In the genomic region with DNA sequence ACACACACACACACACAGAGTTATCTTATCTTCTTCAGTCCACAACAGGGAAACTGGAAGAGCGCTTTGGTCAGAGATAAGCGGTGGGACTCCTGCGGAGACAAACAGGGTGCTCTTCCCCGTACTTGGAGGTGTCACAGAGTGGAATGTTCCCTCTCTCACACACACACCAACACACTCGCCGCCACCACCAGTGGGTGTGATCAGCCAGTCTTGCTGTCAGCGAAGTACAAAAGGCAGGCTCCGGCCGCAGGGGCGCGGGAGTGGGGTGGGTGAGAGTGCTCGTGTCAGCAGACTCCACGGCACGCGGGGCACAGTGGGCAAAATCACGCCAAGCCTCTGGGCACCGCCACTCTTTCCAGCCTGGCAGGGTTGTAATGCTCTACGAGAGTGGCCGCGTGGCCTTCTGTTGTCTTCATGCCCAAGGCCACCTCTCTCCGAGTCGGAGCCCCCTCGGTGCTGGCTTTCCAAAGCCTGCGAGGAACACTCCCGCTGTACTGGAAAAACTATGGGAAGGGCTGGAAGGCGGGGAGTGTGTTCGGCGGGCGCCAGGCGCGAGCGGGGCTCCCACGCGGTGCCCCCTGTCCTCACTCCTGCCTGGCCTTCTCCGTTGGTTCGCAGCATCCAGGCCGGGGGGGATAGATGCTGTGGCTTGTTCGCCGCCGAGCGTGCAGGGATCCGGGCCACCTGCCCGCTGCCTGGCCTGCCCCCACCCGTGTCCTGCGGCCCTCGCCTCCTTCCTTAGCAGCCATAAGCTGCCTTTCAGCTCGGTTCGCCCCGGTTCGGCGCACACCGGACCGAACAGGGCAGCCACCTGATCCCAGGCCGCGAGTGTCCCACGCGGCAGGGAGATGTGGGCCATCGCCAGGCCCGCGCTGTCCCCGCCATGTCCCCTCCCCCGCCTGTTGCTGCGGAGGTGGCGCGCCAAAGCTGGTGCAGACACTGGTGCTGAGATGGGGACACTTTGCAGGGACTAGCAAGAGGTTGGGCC, we compare ENCODE assay signal across 8 mouse cellular contexts. TPM values are rescaled to one million over a fixed set of nuclear protein-coding genes. Genes with fewer than 3 reads are reported as not detected.
DNase-seq lines count a peak whose midpoint lies in the region; ATAC-seq and TF ChIP-seq lines count a peak whose summit lies in the region.

No protein-coding gene starts in this region.

- no peaks in the 10 kb centered on the region for H3K4me1 ChIP-seq in kidney, adult 2 months (ENCODE audit: control insufficient read depth, insufficient read depth, low read length)
- H3K4me1 ChIP-seq in forebrain, embryonic 16.5 days (replicated peaks; ENCODE audit: control insufficient read depth, insufficient read depth, low read length) = peaks cover 31% of the 10 kb centered on the region
- H3K4me1 ChIP-seq in kidney, embryonic 14.5 days (ENCODE audit: control insufficient read depth, insufficient read depth, low read length) = 0 out of 2 replicates have a peak, but pooled peaks cover 14% of the 10 kb centered on the region

- DNase-seq in kidney, adult 2 months = no peak
- no peak for DNase-seq in kidney, postnatal 25 days
- DNase-seq in cerebellum, adult 11-12 months = peak; percentile 81
- DNase-seq in neural tube, embryonic 10.5 days (ENCODE audit: extremely low spot score, low spot score) = peak; percentile 64
- no peak for DNase-seq in right cerebral cortex, adult 18-20 months
- no peak for DNase-seq in layer of hippocampus, adult 9-11 months

- TF ChIP-seq CTCF in kidney, adult 2 months (conservative IDR thresholded peaks at IDR 0.05; ENCODE audit: insufficient read depth, insufficient read length, low read depth, low read length) = no peak

- H3K9me3 ChIP-seq in forebrain, embryonic 16.5 days (ENCODE audit: control insufficient read depth, low read length) = no peaks in the 10 kb centered on the region
- no peaks in the 10 kb centered on the region for H3K9me3 ChIP-seq in kidney, embryonic 14.5 days (ENCODE audit: control insufficient read depth, low read length)

- H3K4me2 ChIP-seq in forebrain, embryonic 16.5 days (ENCODE audit: low read length) = peak overlapping the region; percentile 49
- H3K4me2 ChIP-seq in kidney, embryonic 14.5 days (replicated peaks; ENCODE audit: low read depth, low read length) = peak overlapping the region; percentile 71

- H3K36me3 ChIP-seq in kidney, adult 2 months (ENCODE audit: control insufficient read depth, insufficient read depth, low read length) = no peaks in the 10 kb centered on the region
- no peaks in the 10 kb centered on the region for H3K36me3 ChIP-seq in forebrain, embryonic 16.5 days (ENCODE audit: control insufficient read depth, insufficient read depth)
- H3K36me3 ChIP-seq in kidney, embryonic 14.5 days (ENCODE audit: control insufficient read depth, insufficient read depth, low read length) = no peaks in the 10 kb centered on the region

- H3K27ac ChIP-seq in kidney, adult 2 months (ENCODE audit: insufficient read depth, low read depth, low read length) = no peak overlapping the region
- no peak overlapping the region for H3K27ac ChIP-seq in forebrain, embryonic 16.5 days (ENCODE audit: low read length)
- H3K27ac ChIP-seq in kidney, embryonic 14.5 days (ENCODE audit: low read depth, low read length) = no peak overlapping the region

- H3K9ac ChIP-seq in forebrain, embryonic 16.5 days (replicated peaks; ENCODE audit: low read depth, low read length) = peak overlapping the region; percentile 52
- H3K9ac ChIP-seq in kidney, embryonic 14.5 days (ENCODE audit: low read depth, low read length) = peak overlapping the region; percentile 44

- 13% methylated on average over 65 of the region's 65 CpGs for WGBS in kidney, adult 2 months
- WGBS in forebrain, embryonic 16.5 days = 3% methylated on average over 65 of the region's 65 CpGs
- 2% methylated on average over 64 of the region's 65 CpGs for WGBS in kidney, embryonic 14.5 days

- ATAC-seq in forebrain, embryonic 16.5 days = no peak
- ATAC-seq in kidney, embryonic 14.5 days (ENCODE audit: low FRiP score, low TSS enrichment) = 0 out of 2 replicates have a peak, but pooled peaks have one; percentile 14

- no peak for TF ChIP-seq POLR2A in kidney, adult 2 months (IDR thresholded peaks at IDR 0.05; ENCODE audit: low read depth, low read length)

- H3K27me3 ChIP-seq in kidney, adult 2 months (replicated peaks; ENCODE audit: control insufficient read depth, insufficient read depth, low read length) = peaks cover 5% of the 10 kb centered on the region
- H3K27me3 ChIP-seq in forebrain, embryonic 16.5 days (replicated peaks; ENCODE audit: control insufficient read depth, insufficient read depth, low read length) = peaks cover 24% of the 10 kb centered on the region
- peaks cover 60% of the 10 kb centered on the region for H3K27me3 ChIP-seq in kidney, embryonic 14.5 days (ENCODE audit: control insufficient read depth, insufficient read depth, low read length)

- H3K4me3 ChIP-seq in kidney, adult 2 months (ENCODE audit: insufficient read depth, low read depth, low read length) = peak overlapping the region; percentile 17
- H3K4me3 ChIP-seq in forebrain, embryonic 16.5 days (replicated peaks; ENCODE audit: low read length) = peak overlapping the region; percentile 35
- H3K4me3 ChIP-seq in kidney, embryonic 14.5 days (ENCODE audit: low read length) = peak overlapping the region; percentile 37

RNA-seq across cellular contexts. Expression of a gene that starts 4.5 kb away (rescaled TPM):
- polyA plus RNA-seq in kidney, adult 2 months (2012; rRNA removed) = 2.7 and 3.7 TPM in 2 replicates
- 8.1 and 9.4 TPM in 2 replicates for polyA plus RNA-seq in forebrain, embryonic 16.5 days (2015; fragmentation: Nextera tagmentation; extraction: Ambion mirVana)
- 0.84 and 1.2 TPM in 2 replicates for polyA plus RNA-seq in kidney, embryonic 14.5 days (2014; fragmentation: Nextera tagmentation; extraction: Ambion mirVana)

Comparison
In these comparisons a context has a peak if more than half of its experiments do, and no peak if none do; other contexts are left out.
1. DNase-seq: peak in cerebellum, adult 11-12 months (single experiment) and neural tube, embryonic 10.5 days (single experiment); none in kidney, adult 2 months (single experiment), kidney, postnatal 25 days (0 of 2), right cerebral cortex, adult 18-20 months (single experiment) and layer of hippocampus, adult 9-11 months (single experiment).
2. Peak in every context shown above with its lines, with median percentiles within 50 percentile points of each other: H3K4me3 ChIP-seq.